Mouse (Mus musculus) embryo, embryonic 11.5 days (tissue): ENCODE measurements at regions not wholly inside any gene's neighbourhood (a gene's known extent, or its start where the extent isn't known, plus 50 kb on each side); places are given as distances from the start of the nearest gene placed in this dataset.
A peak's percentile ranks its signal among the peaks of the same experiment; 100 is the strongest.

Experiments used
- DNase-seq: peaks from one replicate; pipeline ENCODE4 v3.0.0-alpha.2; 2012; ENCODE audit warnings: low read depth, low spot score

DNA sequence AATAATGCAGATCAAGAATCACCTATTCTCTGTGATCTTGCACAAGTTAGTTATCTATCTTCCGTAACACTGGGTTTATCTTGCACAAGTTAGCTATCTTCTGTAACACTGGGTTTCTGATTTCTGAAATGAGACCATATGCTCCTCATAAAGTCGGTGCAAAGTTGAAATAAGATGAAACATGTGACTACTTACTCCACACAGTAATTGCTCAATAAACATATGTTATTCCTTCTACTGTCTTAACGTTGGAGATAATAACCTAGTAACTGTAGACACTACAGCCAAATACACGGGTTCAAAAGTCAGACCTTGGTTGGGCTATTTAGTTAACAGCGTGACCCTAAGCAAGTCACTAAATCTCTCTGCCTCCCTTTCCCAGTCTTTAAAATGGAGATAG is 65.8 kb upstream of the Atp11b start:
- DNase-seq, result no peak

DNA sequence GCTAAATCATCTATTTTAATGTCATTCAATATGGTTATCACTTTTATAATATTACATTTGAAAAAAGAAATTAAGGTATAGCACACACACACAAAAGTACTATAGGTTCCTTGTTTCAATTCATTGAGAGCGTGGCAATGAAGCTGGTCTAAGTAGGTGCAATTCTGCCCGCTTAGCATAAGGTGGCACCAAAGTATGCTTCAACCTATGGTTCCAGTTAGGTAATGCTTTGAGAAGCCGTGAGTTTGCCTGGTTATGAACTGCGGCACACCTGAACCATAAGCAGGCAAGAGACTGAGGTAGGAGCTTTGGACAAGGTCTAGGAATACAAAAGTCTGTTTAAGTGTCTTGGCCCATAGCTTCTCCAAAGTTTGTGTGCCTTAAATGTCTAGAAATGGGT is 65.1 kb upstream of the Atp11b start:
- DNase-seq, result peak; percentile 20

DNA sequence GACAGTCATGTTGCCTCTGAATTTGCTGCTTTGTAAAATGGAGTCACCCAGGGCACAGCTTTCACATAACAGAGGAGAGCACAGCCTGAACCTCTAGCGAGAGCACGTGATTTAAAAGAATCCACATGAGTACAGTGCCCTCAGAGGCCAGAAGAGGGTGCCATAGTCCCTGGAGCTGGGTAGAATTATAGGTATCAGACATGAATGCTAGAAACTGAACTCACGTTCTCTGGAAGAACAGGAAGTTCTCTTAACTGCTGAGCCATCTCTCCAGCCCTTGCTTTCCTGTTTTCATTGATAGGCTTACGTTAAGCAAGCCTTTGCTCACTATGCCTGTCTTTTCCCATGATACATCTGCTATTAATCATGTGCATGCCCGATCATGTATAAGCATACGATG is 60.9 kb upstream of the Atp11b start:
- DNase-seq, result peak; percentile 54

DNA sequence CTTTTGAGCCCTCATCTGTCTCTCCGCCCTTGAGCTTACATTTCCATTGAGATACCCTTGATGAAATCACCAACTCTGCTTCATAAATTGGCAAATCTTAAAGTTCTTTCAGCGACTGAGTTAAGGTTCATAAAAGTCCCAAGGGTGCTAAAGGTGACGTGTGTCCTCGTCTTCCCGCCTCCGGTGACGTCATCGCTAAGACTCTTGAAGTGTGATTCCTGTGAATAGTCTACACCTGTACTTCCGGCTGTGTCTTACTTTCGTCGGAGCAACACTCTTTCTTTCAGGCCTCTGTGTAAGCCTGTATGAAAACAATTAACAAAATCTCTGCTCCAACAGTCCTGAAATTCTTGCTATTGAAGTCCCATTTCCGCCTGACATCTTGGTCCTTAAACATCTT is 60.4 kb upstream of the Atp11b start:
- DNase-seq, result no peak

DNA sequence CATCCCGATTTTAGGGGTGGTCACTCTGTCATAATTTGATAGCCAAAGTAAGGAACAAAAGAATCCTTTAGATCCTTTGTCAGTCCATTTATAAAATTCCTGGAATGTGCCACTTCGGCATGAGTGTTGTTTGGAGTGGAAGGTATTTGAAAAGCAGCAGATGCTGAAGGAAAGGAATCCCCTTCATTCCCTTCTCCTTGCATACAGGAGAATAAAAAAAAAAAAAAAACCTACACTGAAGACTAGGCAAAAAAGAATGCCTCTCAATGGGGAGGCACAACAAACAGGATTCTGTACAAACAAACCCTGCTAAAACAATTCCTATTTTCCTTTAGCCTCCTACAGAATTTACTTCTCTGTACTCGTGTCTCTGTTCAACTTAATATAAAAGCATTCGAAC is 59.7 kb upstream of the Atp11b start:
- DNase-seq, result no peak

DNA sequence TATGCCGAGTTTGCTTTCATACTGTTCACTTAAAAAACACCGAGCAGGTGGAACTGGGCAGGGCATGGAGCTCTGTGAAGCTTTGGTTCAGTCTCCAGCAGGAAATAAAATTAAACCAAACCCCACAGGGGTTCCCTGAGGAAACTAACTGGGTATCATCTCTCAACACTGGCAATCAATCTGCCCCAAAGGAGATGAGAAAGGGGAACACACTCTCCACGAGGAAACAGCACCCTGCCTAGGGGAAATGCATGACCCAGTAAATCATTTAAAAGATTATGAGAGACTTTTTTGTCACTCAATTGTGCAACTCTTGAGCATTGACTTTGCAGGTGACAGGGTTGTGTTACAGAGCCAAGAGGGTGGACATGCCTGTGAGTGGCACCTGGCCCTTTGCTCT is 58.0 kb upstream of the Atp11b start:
- DNase-seq, result no peak

DNA sequence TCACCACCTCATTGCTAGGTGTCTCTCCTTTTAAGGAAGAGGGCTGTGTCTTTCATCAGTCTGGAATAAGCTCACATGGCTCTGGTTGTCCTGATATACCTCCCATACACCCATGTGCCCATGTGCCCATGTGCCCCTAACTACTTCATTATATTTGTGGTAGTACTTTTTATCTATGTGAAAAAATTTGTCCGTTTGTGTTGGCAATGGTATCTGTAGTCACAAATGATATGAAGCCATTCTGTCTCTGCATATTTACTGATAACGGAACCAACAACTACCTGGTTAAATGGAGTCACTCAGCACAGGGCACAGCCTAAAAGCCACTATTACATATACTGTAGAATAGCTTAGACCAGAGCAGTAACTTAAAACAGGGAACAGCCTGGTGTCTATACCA is 54.6 kb upstream of the Atp11b start:
- DNase-seq, result no peak

DNA sequence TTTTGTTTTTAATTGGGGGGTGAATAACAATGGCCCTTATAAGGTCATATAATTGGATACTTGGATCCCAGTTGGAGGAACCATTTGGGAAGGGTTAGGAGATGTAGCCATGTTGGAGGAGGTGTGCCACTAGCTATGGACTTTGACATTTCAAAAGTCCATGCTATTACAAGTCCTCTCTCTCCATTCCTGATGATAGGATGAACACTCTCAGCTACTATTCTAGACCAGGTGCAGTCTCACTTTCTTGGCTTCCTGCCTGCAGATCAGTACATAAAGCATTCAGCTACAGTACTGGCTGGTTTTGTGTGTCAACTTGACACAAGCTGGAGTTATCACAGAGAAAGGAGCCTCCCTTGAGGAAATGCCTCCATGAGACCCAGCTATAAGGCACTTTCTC is 53.9 kb upstream of the Atp11b start:
- DNase-seq, result no peak

DNA sequence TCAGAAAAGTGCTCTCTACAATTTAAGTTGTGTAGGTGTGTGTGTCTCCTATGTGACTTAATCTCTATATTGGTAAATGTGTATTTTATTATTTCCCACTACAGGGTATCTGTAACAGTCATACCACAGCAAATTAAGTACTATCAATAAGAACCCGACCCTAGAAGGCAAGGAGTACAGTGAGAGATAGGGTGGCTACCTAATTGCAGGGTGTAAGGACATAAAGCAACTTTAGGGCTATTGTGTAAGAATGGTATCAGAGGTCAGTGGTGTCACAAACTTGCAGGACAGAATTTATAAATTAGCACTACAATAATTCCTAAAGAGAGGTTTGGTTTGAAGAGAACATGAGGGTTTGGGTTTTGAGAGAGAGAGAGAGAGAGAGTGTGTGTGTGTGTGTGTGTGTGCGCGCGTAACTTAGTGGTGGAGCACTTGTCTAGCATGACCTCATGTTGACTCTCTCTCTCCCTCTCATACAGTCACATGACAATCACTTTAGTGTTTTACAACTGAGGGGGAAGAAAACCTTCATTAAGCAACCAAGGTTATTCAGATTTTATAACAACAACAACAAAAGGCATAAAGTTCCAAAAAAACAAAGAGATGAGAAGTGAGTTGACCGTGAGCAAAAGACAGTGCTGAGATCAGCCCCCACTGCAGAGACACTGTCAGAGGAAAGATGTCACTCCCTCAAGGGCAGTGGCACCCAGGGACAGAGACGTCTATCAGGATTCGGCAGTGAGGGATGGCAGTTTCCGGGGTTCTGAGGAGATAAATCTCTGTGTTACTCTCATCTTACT is 50.2 kb upstream of the Atp11b start:
- no peak for DNase-seq
